Mouse (Mus musculus): ENCODE measurements around the gene Erc2.

Erc2 gene

GRCm38 (mm10) chr14:28068021-28068420 lies 445.8 kb downstream of the Erc2 start:
- no peak for DNase-seq (ENCODE audit: low spot score)

GRCm38 (mm10) chr14:28069826-28070225 lies 447.6 kb downstream of the Erc2 start:
- DNase-seq (ENCODE audit: low spot score): no peak

- DNase-seq (ENCODE audit: low spot score): no peak
These were observed 450.3 kb downstream of the Erc2 start for GRCm38 (mm10) chr14:28072561-28072960.

GRCm38 (mm10) chr14:28089636-28090443 lies 467.6 kb downstream of the Erc2 start:
- peak; percentile 3 for DNase-seq (ENCODE audit: low spot score)

GRCm38 (mm10) chr14:28091367-28091766 lies 469.1 kb downstream of the Erc2 start:
- no peak for DNase-seq (ENCODE audit: low spot score)

GRCm38 (mm10) chr14:28093214-28093613 lies 471.0 kb downstream of the Erc2 start:
- no peak for DNase-seq (ENCODE audit: low spot score)

GRCm38 (mm10) chr14:28093913-28094312 lies 471.7 kb downstream of the Erc2 start:
- DNase-seq (ENCODE audit: low spot score): no peak

- no peak for DNase-seq (ENCODE audit: low spot score)
These were observed 476.9 kb downstream of the Erc2 start for GRCm38 (mm10) chr14:28099084-28099483.

- DNase-seq (ENCODE audit: low spot score): no peak
These were observed 490.9 kb downstream of the Erc2 start for GRCm38 (mm10) chr14:28113121-28113520.

- DNase-seq (ENCODE audit: low spot score): no peak
These were observed 498.6 kb downstream of the Erc2 start for GRCm38 (mm10) chr14:28120851-28121250.

GRCm38 (mm10) chr14:28126842-28127241 lies 504.6 kb downstream of the Erc2 start:
- no peak for DNase-seq (ENCODE audit: low spot score)

- no peak for DNase-seq (ENCODE audit: low spot score)
These were observed 506.8 kb downstream of the Erc2 start for GRCm38 (mm10) chr14:28128999-28129398.

- DNase-seq (ENCODE audit: low spot score): no peak
These were observed 521.8 kb downstream of the Erc2 start for GRCm38 (mm10) chr14:28143998-28144397.

- DNase-seq (ENCODE audit: low spot score): no peak
These were observed 525.0 kb downstream of the Erc2 start for GRCm38 (mm10) chr14:28147201-28147600.

GRCm38 (mm10) chr14:28150942-28151341 lies 528.7 kb downstream of the Erc2 start:
- no peak for DNase-seq (ENCODE audit: low spot score)

- DNase-seq (ENCODE audit: low spot score): no peak
These were observed 533.5 kb downstream of the Erc2 start for GRCm38 (mm10) chr14:28155706-28156105.

- DNase-seq (ENCODE audit: low spot score): no peak
These were observed 538.6 kb downstream of the Erc2 start for GRCm38 (mm10) chr14:28160852-28161251.

- no peak for DNase-seq (ENCODE audit: low spot score)
These were observed 542.6 kb downstream of the Erc2 start for GRCm38 (mm10) chr14:28164642-28165408.

GRCm38 (mm10) chr14:28165621-28166211 lies 543.5 kb downstream of the Erc2 start:
- DNase-seq (ENCODE audit: low spot score): no peak

GRCm38 (mm10) chr14:28170711-28171110 lies 548.5 kb downstream of the Erc2 start:
- DNase-seq (ENCODE audit: low spot score): no peak

GRCm38 (mm10) chr14:28171364-28171763 lies 549.1 kb downstream of the Erc2 start:
- no peak for DNase-seq (ENCODE audit: low spot score)

- DNase-seq (ENCODE audit: low spot score): no peak
These were observed 551.5 kb downstream of the Erc2 start for GRCm38 (mm10) chr14:28173736-28174135.

Data from c-Kit-positive CD71-positive TER-119-positive erythroid progenitor cells, embryonic 14.5 days (primary cell).